Mouse (Mus musculus) hindbrain, embryonic 14.5 days (tissue): ENCODE results near the gene Grin3b. TPM values are rescaled to one million over a fixed set of nuclear protein-coding genes. Genes with fewer than 3 reads are reported as not detected.

Experiments
- ATAC-seq: fragments of 200-750 bp; cut with Nextera tagmentation; 2 replicates; pipeline ENCODE4 v1.8.0; 2017; ENCODE audit warnings: moderate number of reproducible peaks, mild to moderate bottlenecking, moderate TSS enrichment, moderate library complexity; ENCODE audit not compliant: low FRiP score
- DNase-seq: peaks from one replicate; pipeline ENCODE4 v3.0.0-alpha.2; 2015; ENCODE audit warnings: low spot score
- H3K27ac ChIP-seq: fragments of 300-500 bp; sonication (generic); 2 replicates; pipeline ENCODE4 v1.5.1; 2014; ENCODE audit warnings: mild to moderate bottlenecking, moderate library complexity
- H3K27me3 ChIP-seq: fragments of 300-500 bp; sonication (generic); 2 replicates; pipeline ENCODE4 v1.6.1; 2014; ENCODE audit warnings: mild to moderate bottlenecking, low read length, mixed read lengths; ENCODE audit not compliant: control insufficient read depth, insufficient read depth
- H3K36me3 ChIP-seq: fragments of 300-500 bp; sonication (generic); replicated peaks from 2 replicates; pipeline ENCODE4 v1.6.1; 2014; ENCODE audit not compliant: control insufficient read depth, insufficient read depth
- H3K4me1 ChIP-seq: fragments of 300-500 bp; sonication (generic); replicated peaks from 2 replicates; pipeline ENCODE4 v1.6.1; 2014; ENCODE audit warnings: antibody characterized with exemption, low read length, mixed read lengths; ENCODE audit not compliant: control insufficient read depth, insufficient read depth
- H3K4me2 ChIP-seq: fragments of 300-500 bp; sonication (generic); replicated peaks from 2 replicates; pipeline ENCODE4 v1.6.1; 2014; ENCODE audit warnings: mild to moderate bottlenecking, moderate library complexity
- H3K4me3 ChIP-seq: fragments of 300-500 bp; sonication (generic); replicated peaks from 2 replicates; pipeline ENCODE4 v1.5.1; 2014; ENCODE audit warnings: mild to moderate bottlenecking, low read length
- H3K9ac ChIP-seq: fragments of 300-500 bp; sonication (generic); 2 replicates; pipeline ENCODE4 v1.6.1; 2014
- H3K9me3 ChIP-seq: fragments of 300-500 bp; sonication (generic); 2 replicates; pipeline ENCODE4 v1.6.1; 2016; ENCODE audit warnings: low read length; ENCODE audit not compliant: control insufficient read depth
- WGBS: fragments of 180-500 bp; shearing (Covaris S2); extraction: QIAGEN DNeasy Blood & Tissue Kit; methylation state at CpG from one replicate; pipeline ENCODE4 v1.1.7; 2014; 5-methylcytosine and 5-hydroxymethylcytosine counted together
- polyA plus RNA-seq: library from polyadenylated mRNA; unstranded; fragments of >200 nt; fragmentation: Nextera tagmentation; extraction: Ambion mirVana; gene quantifications from 2 replicates; pipeline ENCODE4 v1.2.1, GENCODE M21; 2014

Grin3b gene
- polyA plus RNA-seq, 1 experiment from 2014 or later = 0.33 TPM

- Histone ChIP-seq H3K9ac (peak overlapping the region; percentile 84), H3K4me1 (peaks cover 27% of the 10 kb centered on the region), H3K4me2 (peak overlapping the region; percentile 81), H3K27me3 (peaks cover 6% of the 10 kb centered on the region), H3K27ac (peak overlapping the region; percentile 91), H3K9me3 (no peaks in the 10 kb centered on the region), H3K36me3 (peaks cover 13% of the 10 kb centered on the region), H3K4me3 (peak overlapping the region; percentile 86)
- DNase-seq (no peak), ATAC-seq (no peak)
- under 1% methylated on average over 28 of the region's 29 CpGs for WGBS
These were observed 42.4 kb upstream of the Grin3b start for GRCm38 (mm10) chr10:79928030-79928694.

- Histone ChIP-seq H3K4me3 (peak overlapping the region; percentile 86), H3K27ac (peak overlapping the region; percentile 91; the same call in 1 of the 2 replicates), H3K4me1 (peaks cover 29% of the 10 kb centered on the region), H3K4me2 (peak overlapping the region; percentile 81), H3K9me3 (no peaks in the 10 kb centered on the region), H3K9ac (peak overlapping the region; percentile 84), H3K27me3 (no peaks in the 10 kb centered on the region), H3K36me3 (peaks cover 20% of the 10 kb centered on the region)
- 33% methylated on average over 9 of the region's 9 CpGs for WGBS
- DNase-seq (no peak), ATAC-seq (no peak)
These were observed 41.4 kb upstream of the Grin3b start for GRCm38 (mm10) chr10:79928907-79929701.

DNA sequence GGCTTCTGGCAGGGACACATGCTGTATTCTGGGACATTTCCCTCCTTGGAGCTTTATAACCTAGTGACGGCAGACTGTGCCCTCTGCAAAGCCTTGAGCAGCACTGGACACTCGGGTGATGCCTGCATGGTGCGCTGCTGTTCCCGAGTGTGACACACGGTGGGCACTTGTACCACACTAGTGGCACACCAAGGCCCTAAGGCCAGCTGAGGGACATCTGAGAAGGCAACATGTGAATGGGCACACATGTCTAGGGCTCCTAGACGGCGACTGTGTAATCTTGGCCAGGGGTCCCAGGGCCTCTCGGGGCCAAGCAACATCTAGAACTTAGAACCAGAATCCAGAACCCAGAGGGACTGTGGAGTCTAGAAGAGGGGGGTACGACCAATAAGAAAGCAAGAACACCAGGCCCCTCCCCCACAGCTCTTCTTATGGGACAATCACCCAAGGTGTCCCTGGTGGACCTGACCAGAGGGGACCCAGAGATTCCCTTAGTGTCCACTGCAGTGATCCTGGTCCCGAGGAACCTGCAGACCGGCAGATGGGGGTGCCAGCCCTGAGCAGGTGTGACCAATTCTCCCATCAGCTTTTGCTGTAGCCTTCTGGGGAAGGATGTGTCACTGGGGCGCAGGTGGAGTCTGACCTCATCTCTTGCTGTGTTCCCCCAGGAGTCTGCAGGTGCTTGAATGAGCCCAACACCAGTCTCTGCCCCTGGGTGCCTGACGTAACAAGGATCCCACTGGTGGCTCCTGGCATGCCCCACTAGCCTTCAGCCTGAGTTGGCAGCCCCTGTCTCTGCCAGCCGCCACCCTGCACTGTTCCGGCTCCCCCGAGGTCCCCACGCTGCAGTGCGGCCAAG is 40.3 kb upstream of the Grin3b start:
- Histone ChIP-seq H3K4me1 (peaks cover 32% of the 10 kb centered on the region), H3K27ac (no peak overlapping the region), H3K9me3 (no peaks in the 10 kb centered on the region), H3K4me3 (peak overlapping the region; percentile 3; the same call in 1 of the 2 replicates), H3K4me2 (peak overlapping the region; percentile 81; the same call in 1 of the 2 replicates), H3K27me3 (no peaks in the 10 kb centered on the region), H3K36me3 (peaks cover 23% of the 10 kb centered on the region), H3K9ac (peak overlapping the region; percentile 13; the same call in 1 of the 2 replicates)
- DNase-seq = no peak
- no peak for ATAC-seq
- WGBS = 78% methylated on average over 18 of the region's 18 CpGs

DNA sequence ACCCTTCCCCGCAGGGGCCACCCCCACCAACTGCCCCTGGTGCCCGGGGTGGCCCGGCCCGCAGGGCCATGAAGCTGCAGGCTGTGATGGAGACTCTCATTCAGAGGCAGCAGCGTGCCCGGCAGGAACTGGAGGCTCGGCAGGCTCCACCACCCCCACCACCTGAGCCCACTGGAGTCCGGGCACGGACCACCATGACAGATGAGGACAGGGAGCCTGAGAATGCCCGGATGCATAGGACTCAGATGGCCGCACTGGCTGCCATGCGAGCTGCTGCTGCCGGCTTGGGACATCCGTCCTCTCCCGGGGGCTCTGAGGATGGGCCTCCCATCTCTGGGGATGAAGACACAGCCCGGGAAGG is 39.7 kb upstream of the Grin3b start:
- DNase-seq (no peak), ATAC-seq (no peak)
- H3K4me3 ChIP-seq = 0 out of 2 replicates have a peak overlapping the region, but pooled peaks have one; percentile 3
- peaks cover 23% of the 10 kb centered on the region for H3K36me3 ChIP-seq
- H3K4me1 ChIP-seq = peaks cover 32% of the 10 kb centered on the region
- no peaks in the 10 kb centered on the region for H3K27me3 ChIP-seq
- H3K27ac ChIP-seq = no peak overlapping the region
- peak overlapping the region; percentile 13; the same call in 1 of the 2 replicates for H3K9ac ChIP-seq
- H3K4me2 ChIP-seq = no peak overlapping the region
- WGBS = 51% methylated on average over 16 of the region's 16 CpGs
- no peaks in the 10 kb centered on the region for H3K9me3 ChIP-seq

DNA sequence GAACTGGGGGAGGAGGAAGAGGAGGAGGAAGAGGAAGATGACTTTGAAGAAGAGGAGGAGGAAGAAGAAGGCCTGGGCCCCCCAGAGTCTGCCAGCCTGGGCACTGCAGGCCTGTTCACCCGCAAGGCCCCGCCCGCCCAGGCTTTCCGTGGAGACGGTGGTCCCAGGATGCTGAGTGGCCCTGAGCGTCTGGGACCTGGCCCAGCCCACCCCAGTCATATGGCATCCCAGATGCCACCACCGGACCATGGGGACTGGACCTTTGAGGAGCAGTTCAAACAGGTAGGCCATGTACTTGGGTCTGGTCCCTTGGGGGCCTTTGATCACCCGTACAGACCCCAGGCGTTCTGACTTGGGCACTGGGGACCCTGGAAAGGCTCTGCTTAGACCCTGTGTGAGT is 38.7 kb upstream of the Grin3b start:
- Histone ChIP-seq H3K9ac (no peak overlapping the region), H3K4me1 (peaks cover 35% of the 10 kb centered on the region), H3K4me3 (no peak overlapping the region), H3K36me3 (peaks cover 23% of the 10 kb centered on the region), H3K27ac (no peak overlapping the region), H3K9me3 (no peaks in the 10 kb centered on the region), H3K27me3 (no peaks in the 10 kb centered on the region), H3K4me2 (no peak overlapping the region)
- no peak for ATAC-seq
- 81% methylated on average over 9 of the region's 9 CpGs for WGBS
- no peak for DNase-seq

DNA sequence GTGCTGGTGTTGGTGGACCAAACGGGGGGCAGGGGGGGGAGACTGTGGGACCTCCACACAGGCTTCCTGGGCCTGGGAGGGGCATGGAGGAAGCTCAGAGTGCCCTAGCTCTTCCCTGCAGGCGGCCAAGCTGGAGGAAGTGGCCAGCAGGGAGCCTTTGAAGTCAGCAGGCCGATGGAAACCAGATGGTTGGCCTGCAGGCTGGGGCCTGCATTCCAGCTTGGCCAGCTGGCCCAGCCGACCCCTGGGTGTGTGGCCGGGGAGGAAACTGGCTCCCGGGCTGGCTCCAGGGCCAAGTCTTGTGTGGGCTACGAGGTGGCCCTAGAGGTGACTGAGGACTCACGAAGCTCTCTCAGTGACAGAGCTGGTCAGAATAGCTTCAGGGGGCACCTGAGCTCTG is 37.8 kb upstream of the Grin3b start:
- Histone ChIP-seq H3K4me1 (peaks cover 38% of the 10 kb centered on the region), H3K9me3 (no peaks in the 10 kb centered on the region), H3K27ac (peak overlapping the region; percentile 49; the same call in 1 of the 2 replicates), H3K4me3 (no peak overlapping the region), H3K27me3 (no peaks in the 10 kb centered on the region), H3K9ac (no peak overlapping the region), H3K4me2 (no peak overlapping the region), H3K36me3 (peaks cover 24% of the 10 kb centered on the region)
- DNase-seq (no peak), ATAC-seq (no peak)
- WGBS = 21% methylated on average over 8 of the region's 8 CpGs

GRCm38 (mm10) chr10:79933145-79933679 is 37.3 kb upstream of the Grin3b start:
- no peak for ATAC-seq
- Histone ChIP-seq H3K27ac (0 out of 2 replicates have a peak overlapping the region, but pooled peaks have one; percentile 49), H3K4me2 (no peak overlapping the region), H3K36me3 (peaks cover 27% of the 10 kb centered on the region), H3K9me3 (no peaks in the 10 kb centered on the region), H3K9ac (no peak overlapping the region), H3K4me1 (peaks cover 38% of the 10 kb centered on the region), H3K4me3 (no peak overlapping the region), H3K27me3 (no peaks in the 10 kb centered on the region)
- no peak for DNase-seq
- WGBS = 62% methylated on average over 9 of the region's 9 CpGs

DNA sequence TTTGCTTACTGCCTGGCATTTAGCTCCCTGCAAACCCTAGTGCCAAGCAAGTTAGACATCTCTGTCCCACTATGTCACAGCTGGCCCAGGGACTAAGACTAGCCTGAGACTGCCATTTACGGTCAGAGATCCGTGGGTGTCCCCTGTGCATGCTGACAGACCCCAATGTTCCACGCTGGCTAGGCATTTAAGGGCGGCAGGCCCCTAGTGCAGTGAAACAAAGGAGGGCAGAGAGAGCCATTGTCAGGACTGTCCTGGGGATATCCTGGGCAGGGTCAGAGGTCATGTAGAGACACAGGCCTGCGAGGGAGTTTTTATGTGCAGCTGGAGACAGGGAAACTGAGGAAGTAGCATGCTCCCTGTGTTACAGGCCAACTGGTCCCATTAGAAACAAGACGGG is 36.7 kb upstream of the Grin3b start:
- Histone ChIP-seq H3K9ac (no peak overlapping the region), H3K27ac (peak overlapping the region; percentile 49; the same call in 1 of the 2 replicates), H3K4me2 (no peak overlapping the region), H3K9me3 (no peaks in the 10 kb centered on the region), H3K36me3 (peaks cover 27% of the 10 kb centered on the region), H3K4me3 (no peak overlapping the region), H3K4me1 (peaks cover 36% of the 10 kb centered on the region), H3K27me3 (no peaks in the 10 kb centered on the region)
- WGBS = 24% methylated on average over 6 of the region's 6 CpGs
- no peak for ATAC-seq
- DNase-seq = no peak
